Mouse (Mus musculus) megakaryocyte-erythroid progenitor cell, adult 5-6 weeks (primary cell): ENCODE results near the gene Gm20696. TPM values are rescaled to one million over a fixed set of nuclear protein-coding genes. Genes with fewer than 3 reads are reported as not detected.

Experiments used
- ATAC-seq: replicated peaks from 2 replicates; pipeline ENCODE4 v1.8.0; 2016; ENCODE audit warnings: mild to moderate bottlenecking, inconsistent platforms; ENCODE audit not compliant: severe bottlenecking, poor library complexity, low FRiP score, low TSS enrichment
- total RNA-seq, 2 experiments: library from RNA; stranded (forward) in 1 of 2; stranded (reverse) in 1 of 2; fragments of 200-1000, 215-1000 nt in 1 of 2; fragments of >200 nt in 1 of 2; fragmentation: Nextera tagmentation in 1 of 2; gene quantifications; 2 replicates each; pipeline ENCODE4 v1.2.3; 2014 to 2017

The Gm20696 gene
- total RNA-seq, 2 experiments from 2014 or later = 0.94 to 5.7 TPM

DNA sequence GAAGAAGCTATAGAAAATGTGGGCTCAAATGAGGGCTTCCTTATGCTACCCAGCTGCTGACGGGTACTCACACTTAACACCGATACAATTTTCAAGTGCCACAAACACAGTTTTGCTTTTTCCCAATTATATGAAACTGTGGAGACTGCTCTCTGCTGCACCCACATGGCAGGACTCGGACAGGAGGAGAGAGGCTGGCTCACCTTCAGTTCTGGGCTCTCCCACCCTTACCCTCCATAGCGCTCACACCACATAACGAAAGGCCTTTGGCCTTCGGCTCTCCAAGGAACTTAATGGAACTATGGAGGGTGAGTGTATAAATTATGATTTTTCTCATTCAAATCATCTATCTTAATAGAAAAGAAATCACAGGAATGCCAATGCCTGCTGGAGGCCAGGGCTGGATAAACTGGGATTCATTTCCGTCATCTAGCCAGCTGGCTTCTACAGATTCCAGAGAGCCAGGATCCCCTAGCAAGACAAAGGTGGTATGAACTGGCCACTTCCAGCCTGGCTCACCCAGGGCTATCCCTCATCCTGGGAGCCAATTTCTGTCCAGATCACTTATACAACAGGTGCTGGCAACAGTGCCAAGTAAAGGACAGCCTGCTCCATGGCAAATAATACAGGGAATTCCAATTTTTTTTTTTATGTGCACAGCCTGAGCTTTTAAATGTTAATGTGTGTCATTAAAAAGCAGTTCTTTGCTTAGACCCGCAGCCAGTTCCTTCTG is 36.7 kb downstream of the Gm20696 start:
- no peak for ATAC-seq

DNA sequence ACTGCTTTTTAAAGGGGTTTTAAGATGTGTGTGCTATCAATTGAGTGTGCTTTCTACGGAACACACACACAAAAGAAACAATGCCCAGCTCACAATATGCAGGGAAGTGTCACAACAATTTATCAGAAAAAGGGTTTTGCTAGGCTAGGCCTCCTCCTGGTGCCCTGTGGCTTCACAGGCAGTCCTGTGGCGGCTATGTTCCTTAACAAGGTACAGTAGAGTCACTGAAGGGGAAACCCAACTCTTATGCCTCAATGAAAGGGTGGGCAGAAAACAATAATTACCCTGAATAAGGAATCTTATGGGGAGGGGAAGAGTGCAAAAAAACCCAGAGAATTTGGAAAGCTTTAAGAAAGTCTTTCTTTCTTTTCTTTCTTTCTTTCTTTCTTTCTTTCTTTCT is 40.2 kb downstream of the Gm20696 start:
- no peak for ATAC-seq

DNA sequence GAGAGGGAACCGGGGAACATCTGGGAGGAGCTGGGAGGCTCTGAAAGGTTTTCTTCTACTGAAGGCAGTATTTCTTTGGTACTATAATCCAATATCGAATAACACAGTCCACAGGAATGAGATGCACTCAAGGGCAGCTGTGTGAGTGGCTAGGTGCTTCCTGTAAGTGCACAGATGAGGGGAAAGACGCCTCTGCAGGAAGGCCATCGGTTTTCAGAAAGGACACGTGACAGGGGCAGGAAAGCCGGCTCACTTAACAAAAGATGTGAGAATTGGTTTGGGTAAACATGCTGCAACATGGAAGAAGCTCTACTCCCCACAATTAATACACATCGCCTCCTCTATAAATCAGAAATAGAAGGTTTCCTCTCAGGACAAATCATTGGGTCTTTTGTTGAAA is 40.8 kb downstream of the Gm20696 start:
- ATAC-seq = no peak

DNA sequence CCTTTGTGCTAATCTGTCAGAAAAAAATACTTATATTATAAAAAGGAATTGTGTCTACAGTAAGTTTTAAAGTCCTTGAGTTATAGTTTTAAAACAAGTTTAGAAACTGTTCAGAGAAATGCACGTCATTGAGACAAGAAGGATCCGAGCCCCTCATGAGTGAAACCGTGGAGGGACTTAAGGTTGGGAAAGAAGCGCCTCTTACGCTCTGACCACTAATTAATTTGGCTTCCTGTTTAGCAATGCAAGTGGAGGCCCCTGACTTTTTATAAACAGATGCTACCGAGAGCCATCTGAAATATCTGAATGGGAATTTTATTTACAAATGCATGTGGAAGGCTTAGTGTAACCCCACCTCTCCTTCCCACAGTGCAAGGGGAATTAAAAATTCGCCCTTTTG is 41.3 kb downstream of the Gm20696 start:
- ATAC-seq = no peak

DNA sequence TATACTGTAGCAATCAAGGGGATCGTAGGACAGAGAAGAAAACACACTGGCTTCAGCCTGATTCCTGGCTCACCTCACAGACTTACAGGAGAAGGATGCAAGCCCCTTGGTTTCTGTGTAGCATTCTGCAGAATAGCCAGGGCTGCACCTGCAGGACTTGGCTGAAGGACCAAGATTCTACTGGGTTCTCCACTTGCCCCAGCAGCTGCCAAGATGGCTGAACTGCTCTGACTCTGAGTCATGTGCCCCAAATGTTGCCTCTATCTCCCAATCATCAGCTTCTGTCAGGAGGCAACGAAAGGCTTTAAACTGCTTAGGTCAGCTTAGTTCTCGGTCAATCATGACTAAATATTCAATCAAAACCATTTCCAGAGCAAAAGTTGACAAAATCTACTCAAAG is 42.1 kb downstream of the Gm20696 start:
- no peak for ATAC-seq

DNA sequence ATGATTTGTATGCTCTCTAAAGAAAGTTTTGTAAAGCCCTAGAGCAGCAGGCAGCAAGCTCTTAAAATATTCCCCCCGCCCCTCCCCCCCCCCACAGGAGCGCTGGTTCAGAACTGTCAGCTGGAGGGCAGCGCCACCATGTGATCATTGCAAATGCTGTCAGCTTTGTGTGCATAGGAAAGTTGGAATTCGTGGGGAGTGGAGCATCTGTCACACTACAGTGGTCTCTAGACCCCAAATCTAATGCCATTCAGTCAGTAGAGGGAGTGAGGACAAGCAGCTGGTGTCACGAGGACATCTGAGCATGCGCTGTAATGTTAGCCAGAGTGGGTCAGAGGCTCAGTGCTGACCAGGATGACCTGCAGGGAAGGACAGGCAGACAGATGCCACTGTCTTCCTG is 43.0 kb downstream of the Gm20696 start:
- no peak for ATAC-seq

DNA sequence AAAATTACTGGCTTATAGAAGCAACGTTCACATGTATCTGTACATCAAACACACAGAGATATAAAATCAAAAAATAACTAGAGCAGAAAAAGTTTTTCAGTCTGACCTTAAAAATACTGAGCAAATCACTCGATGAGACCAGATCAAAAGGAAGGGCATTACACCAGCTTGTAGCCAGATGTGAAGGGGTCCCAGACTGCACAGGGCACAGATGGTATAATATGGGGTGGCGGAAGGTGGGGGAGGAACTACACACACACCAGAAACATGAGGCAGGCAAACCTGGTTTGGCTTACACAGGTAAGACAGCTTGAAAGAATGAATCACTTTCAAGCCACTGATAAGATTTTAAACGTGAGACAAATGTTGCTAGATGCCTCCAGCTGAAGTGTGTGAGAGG is 45.4 kb downstream of the Gm20696 start:
- no peak for ATAC-seq

DNA sequence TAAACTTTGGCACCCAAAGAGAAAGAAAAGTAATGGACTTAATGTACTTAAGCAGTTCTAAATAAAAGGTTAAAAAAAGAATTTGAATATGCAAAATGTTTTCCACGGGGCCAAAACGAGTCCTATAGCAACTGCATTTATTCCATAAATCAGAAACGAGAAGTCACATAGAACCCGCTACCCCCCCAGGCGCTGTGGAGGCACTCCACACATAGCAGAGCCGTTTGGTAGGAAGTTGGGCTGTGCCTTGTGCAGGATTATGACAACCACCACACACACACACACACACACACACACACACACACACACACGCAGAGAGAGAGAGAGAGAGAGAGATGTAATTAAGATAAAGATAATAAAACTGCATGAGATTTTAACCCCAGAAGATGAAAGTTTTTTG is 46.1 kb downstream of the Gm20696 start:
- no peak for ATAC-seq

DNA sequence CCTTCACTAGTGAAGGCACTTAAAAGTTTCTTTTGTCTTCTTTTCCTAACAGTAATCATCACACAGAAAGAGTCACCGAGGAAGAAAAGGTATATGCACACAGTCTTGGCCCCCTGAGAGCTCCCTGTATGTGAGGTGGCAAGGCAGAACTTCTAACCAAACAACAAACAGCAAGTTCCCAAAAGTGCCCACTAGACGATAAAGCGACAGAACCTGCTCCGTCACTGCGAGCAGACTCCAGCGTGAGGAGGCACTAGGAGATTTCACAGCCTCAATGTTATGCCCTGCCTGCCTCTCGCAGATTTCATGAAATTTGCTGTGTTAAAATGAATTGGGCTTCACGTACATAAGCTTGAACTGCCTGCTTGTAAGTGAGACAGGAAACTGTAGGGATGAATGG is 46.6 kb downstream of the Gm20696 start:
- ATAC-seq = no peak

DNA sequence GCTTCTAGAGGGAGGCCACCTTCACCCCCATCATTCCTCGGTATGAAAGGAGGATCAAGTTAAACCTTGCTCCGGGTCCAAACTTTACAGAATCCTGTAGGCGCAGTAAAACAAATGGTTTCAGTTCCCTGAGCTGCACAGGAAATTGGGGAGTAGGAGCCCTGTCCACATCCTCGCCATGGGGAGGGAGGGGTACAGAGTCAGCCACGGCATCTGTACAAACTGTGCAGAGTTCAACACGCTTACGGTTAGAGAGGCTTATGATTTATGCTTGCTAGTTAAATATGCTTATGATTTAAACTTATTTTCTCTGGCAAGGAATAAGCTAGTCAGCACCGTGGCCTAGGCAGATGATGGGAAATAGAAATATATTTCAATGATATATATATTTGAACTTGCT is 47.1 kb downstream of the Gm20696 start:
- ATAC-seq = no peak

DNA sequence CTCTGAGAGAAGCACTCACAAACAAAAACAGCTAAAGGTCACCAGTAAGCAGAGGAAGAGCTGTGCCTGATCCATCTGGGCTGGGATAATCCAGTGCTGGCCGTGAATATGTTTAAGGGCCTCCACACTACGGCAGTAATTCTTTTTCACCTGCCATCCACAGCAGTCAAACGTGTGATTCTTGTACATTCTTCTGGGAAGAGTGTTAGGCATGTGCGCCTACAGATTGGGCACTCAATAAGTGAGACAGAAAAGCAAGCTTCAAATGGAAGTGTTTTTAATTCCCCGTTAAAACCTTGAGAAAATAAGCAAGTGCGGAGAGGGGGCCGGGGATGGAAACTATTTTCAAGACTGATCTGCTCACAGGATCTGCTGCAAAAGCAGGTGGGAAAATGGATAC is 48.7 kb downstream of the Gm20696 start:
- ATAC-seq = no peak

DNA sequence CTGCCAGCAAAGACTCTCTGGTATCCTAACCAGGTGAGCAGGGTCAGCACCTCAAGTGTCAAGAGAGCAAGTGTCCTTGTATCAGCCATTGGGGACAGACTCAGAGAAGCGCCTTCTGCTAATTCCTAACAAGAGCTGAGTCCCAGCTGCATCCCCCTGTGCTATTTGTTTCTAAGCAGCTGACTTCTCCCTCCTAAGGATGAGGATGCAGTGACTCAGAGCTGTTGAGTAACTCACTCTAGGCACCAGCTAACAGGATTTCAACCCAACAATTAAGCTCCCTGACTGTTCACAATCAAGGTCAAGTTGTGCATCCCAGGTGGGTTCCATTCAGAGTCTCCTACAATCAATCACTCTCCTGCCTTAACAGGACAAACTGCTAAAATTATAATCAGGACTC is 49.2 kb downstream of the Gm20696 start:
- no peak for ATAC-seq

DNA sequence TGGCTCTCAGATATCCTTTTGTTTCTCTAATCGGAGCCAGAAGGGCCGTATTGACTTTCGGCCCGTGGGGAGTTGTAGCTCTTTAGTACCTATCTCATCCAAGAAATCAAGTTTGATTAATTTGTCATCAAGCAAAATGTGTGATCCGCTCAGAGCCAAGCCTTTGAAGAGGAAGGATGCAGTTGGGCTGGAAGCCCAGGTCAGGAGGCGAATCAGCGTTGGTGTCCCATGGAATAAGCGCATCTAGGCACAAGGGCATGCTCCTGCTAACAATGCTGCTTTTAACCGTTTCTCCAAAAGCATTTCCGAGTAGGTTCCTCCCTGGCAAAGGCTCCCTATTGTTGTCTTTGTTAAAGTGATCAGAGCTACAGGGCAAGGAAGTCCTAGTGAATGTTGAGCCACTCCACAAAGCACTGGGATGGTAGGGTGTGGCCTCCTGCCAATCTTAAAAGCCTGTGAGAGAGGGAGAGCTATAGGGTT is 51.3 kb downstream of the Gm20696 start:
- ATAC-seq = no peak

DNA sequence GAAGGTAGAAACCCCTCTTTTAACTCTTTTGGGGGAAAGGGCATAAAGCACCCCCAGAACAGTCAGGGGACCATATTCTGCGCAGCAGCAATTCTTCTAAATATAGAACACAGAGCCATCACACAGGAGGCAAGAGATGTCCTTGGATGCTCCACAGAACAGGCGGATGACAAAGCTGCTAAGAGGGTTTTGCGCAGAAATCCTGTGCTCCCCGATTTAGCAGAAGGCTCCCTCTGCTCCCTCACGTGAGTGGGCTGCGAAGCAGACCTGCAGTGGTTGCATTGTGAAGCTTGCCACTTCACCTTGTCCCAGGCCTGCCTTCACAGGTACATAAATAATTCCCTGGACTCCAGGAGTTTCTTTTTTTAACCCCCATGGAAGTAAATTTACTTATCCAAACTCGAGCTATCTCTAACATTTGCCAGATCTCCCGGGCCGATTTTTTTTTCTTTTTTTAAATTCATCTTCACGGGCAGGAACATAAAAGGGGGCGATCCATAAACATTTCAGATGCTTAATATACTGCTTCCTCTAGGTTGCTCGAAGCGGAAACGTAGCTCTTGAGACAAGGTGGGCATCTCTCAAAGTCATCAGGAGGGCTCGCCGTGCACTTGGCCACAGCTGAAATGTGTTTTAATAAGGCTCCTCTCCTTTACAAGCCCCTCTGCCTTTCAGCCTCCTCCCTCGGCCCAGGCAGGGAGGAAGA is 51.9 kb downstream of the Gm20696 start:
- ATAC-seq = no peak

DNA sequence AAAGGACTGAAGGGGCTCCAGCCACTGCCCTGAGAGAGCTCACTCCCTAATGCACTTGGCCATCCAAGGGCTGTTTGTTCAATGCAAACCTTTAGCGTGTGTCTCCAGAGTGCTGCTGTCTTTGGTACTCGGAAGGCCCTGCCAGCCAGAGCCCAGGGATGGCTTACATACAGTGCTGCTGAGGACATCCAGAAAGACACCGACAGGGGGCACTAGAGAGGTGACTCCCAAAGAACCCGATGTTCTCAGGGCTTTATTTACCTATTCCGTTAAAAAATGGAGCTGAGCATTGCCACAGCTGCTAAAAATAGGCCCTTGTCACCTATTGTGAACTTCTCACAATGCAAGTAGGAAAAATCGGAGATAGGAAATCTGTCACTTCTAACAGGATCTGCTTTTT is 54.7 kb downstream of the Gm20696 start:
- ATAC-seq = no peak

DNA sequence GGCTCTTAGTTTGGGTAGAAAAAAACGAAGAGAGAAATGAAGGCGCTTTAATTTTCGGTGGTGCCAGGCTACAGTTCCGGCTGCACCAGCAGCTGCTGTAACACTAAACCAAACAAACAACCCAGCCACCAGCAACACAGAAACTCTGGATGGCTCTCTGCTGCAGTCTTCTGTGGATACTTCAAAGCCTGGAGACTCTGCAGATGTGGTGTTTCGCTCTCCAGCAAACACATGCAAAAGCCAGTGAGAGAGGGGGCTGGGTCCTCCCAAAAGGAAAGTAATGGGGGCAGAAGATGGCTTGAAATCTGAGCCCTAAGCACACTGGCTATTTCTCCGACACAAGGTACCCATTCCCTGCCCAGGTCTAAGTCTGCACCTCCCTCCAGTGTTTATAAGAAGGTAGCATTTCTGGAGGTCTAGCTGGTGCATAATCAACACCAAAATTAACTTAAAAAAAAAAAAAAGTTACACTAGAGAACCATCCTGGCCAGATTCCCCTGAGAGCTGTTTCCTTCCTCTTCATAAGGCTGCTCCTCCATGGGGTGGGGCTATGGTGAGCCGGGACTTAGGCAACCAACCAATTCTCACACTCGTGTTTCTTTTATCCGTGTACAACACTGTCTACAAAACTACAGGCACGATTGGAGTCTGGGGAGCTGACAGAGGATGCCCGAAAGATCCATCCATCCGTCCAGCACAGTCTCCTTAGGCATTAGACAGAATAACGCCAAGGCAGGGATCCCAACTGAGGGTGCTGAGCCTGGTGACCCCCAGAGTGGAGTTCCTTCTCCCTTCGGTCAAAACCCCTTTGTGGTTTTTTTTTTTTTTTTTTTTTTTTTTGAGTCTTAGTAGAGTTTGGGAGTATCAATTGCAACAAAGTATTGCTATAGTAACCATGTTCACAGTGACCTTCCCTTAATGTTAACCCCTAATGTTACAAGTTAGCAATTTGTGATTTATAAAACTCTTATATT is 55.9 kb downstream of the Gm20696 start:
- ATAC-seq = no peak

DNA sequence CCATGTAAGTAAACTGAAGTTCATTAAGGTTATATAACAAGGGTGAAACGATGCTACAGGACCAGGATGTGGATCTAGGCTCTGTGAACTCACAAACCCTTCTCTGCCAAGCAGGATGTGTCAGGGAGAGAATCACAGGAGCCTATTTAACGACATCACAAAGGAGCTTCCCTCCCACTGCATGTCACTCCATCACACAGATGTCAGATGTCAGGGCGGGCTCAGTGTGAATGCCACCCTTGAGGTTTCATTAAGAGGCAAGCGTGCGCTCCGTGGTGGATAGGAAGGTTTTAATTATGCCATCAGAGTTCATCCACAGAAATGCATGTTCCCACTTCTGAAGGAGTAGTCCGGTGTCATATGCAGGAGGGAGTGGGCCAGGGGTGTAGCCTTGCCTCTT is 60.5 kb downstream of the Gm20696 start:
- no peak for ATAC-seq

DNA sequence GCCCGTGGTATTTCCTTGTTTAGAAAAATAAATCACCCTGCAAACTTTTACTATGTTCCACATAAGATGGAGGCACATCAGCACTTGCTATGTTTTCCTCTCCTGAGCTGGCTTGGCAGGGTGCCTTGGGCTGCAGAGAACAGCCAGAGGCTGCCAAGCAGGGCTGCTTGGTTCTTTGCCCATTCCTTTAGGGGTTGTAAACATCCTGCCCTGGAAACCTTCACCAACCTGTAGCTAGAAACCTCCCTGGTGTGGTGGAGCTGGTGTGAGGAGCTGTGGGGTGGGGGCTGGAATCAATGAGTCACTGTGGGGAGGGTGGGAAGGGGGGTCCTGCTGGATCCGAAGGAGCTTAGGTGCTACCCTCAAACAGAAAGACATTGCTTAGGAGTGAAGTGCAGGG is 61.8 kb downstream of the Gm20696 start:
- no peak for ATAC-seq

DNA sequence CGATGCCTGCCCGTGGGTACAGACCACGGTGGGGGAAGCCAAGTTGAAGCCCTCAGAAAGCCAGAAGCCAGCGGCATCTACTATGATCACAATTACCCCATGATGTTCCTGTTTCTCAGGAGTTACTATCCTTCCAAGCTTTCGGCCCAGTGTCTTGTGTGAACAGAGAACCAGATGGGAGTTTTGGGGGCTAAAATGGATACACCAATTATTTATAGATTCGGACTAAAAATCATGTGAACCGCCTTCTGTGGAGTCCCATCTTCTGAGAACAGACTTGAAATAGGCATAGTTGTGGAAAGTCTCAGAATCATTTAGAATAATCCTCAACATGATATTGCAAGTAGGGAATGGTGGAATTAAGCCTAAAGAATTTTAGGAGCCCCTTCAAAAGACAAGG is 64.2 kb downstream of the Gm20696 start:
- no peak for ATAC-seq

DNA sequence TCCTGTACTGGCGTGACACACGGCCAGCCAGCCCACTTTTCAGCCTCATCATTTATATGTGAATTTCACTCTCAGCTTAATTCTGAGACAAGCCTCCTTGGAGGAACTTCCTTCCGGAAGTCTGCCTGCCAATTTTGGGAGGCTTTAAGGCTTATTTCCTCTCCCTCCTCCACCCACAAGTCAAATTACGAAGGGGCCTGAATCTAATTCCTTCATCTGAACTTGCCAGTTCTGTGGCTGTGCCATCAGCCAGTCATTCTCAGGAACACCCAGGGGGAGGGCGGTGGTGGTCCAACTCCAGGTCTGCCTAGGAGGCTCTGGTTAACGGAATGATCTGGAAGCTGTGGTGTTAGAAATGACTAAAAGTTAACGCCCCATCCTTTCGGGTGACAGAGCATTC is 65.7 kb downstream of the Gm20696 start:
- ATAC-seq = no peak
